Mouse (Mus musculus): ENCODE data around the gene Slc12a9. TPM values are rescaled to one million over a fixed set of nuclear protein-coding genes. Genes with fewer than 3 reads are reported as not detected.

Slc12a9 gene
- total RNA-seq, 2 experiments from 2014 or later, result 8.4 to 8.6 TPM

- peak; percentile 91 to 93 for DNase-seq (ENCODE audit: low spot score in 2 of 2)
These were observed 19.0 kb downstream of the Slc12a9 start, which contains the start of gene Trip6 for GRCm38 (mm10) chr5:137314193-137315083. Gene Trip6 (minus strand): TSS chr5:137314404.

- no peak for DNase-seq (ENCODE audit: low spot score in 2 of 2)
These were observed 19.8 kb downstream of the Slc12a9 start for GRCm38 (mm10) chr5:137313466-137314192.

DNA sequence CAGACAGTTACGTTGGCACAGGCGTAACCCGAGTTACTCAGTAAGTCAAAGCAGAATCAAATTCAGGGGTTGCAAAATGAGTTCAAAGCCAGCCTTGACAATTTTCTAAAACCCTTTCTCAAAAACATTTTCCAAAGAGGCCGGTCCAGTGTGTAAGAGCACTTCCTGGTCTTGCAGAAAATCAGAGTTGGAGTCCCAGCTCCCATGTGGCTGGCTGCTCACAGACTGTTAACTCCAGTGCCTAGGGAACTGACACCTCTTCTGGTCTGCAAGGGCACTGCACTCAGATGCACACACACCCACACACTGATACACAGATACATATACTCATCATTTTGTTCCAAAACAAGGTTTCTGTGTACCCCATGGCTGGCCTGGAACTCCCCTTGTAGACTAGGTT lies 25.0 kb downstream of the Slc12a9 start:
- DNase-seq (ENCODE audit: low spot score in 2 of 2), result no peak

DNA sequence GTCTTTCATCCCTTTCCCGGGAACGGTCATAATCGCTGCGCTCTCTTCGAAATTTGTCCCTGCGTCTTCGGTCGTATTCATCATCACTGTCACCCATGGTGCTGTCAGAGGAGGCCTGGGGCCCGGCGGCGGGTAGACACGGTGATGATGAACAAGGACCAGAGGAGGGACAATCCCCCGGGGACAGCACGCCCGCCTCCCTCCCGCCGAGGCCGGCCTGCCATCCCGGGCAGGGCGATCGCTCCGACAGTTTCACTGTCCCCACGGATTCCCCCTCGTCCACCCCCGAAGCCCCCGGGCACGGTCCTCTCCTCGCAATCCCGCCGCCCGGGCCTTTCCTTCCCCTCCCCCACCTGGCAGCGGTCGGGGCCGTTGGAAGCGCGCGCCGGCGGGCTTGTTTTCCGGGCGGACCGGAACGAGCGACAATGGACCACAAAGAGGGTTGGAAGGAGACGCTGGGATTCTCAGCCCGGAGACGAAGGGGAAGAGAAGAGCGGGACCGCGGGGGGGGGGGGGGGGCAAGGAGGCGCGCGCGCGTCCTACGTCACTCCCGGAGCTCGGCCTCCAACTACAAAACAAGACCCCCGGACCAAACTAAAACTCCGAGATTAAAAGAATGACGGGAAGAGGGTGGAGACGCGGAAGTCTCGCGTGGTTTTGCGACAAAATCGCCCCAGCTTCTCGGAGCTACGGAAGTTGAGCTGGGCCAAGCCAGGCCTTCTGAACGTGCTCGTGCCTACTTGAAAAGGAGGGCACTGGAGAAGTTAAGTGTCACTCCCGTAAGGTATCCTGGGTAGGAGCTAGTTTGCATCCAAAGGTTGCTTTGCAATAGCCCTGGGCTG lies 26.1 kb downstream of the Slc12a9 start, which contains the start of gene Srrt:
Srrt (minus strand) TSS at position 604 of the 842 bp plus-strand sequence.
- DNase-seq (ENCODE audit: low spot score in 2 of 2), result peak; percentile 80 to 86

GRCm38 (mm10) chr5:137306439-137307005 lies 26.9 kb downstream of the Slc12a9 start:
- no peak for DNase-seq (ENCODE audit: low spot score in 2 of 2)

DNA sequence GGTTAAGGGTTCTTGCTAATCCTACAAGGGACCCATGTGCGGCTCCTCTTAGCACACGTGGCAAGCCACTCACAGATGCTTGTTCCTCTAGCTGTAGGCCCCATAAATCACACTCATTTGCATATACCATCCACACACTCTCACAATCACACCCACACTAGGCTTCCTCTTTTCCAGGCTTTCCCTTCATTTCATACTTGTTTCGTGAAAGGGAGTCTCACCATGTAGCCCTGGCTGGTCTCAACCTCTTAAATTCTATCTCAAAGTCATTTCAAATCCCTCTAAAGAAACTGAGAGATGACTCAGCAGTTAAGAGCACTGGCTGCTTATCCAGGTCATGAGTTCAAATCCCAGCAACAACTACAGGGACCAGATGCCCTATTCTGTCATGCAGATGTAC lies 27.6 kb downstream of the Slc12a9 start:
- no peak for DNase-seq (ENCODE audit: low spot score in 2 of 2)

DNA sequence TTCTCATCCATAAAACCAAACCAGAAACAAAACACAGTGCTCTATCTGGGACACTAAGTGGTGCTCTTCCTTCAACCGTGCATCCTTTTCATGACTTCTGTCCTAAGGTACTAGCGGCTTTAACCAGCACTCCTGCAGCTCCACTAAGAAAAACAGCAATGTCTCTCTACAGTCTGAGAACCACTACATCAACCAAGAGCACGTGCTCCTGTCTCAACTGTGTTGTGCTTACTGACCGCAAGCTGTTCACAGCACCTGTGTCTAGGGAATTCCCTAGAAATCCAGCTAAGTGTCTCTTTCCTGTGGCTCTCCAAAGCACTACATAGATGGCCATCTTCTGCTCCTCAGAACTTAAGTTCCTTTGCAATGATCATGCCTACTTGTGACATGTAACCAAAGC lies 28.6 kb downstream of the Slc12a9 start:
- DNase-seq (ENCODE audit: low spot score in 2 of 2), result no peak

DNA sequence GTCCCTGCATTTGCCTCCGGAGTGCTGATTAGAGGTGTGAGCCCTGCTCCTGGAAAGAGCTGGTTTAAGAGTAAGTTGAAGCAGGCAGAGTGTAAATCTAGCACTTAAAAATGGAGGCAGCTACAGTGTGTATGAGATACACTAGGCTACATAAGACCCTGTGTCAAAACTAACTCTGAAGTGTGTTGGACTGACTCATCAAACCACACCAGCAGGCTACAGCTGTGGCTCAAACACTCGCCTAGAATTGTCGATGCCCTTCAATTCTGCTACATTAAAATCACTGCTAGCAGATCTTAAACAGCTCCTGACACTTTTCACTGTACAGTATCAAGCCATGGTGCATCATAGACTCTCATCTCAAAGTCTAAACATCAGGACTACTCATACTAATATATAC lies 29.2 kb downstream of the Slc12a9 start:
- no peak for DNase-seq (ENCODE audit: low spot score in 2 of 2)

DNA sequence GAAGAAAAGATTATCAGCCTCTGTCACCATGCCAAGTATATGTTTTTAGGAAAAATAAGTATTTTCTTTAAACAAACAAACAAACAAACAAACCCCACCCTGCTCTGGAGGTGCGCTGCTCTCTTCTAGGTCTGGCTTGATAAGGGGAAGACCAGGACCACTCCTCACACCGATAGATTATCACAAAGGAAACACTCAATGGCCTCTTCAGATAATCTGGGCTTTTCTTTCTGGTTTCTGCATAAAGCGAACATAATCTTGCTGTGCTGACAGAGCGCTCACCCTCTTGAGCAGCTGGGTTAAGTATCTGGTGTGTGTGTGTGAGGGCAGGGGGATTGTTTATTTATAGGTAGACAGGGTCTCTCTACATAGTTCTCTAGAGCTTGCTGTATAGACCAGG lies 29.8 kb downstream of the Slc12a9 start:
- no peak for DNase-seq (ENCODE audit: low spot score in 2 of 2)

DNA sequence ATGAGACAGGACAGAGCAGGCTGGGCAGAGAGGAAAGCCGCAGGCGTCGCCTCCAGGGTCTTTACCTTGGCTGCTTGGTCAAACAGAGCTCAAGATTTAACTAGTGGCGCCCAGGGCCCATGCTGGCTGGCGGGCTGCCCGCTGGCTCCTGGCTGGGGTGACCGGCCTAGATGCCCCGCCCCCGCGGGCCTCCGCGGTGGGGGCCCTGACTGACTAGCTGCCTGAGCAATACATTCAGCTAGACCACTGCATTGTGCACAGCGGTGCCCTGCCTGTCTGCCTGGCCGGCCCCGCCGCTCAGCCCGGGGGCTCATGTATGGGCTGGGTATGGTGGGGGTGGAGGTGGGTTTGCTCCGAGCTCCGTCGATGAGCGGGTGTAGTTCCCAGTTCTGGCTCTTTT lies 32.1 kb downstream of the Slc12a9 start:
- peak in 1 of 2 experiments; percentile 38 for DNase-seq (ENCODE audit: low spot score in 2 of 2)

DNA sequence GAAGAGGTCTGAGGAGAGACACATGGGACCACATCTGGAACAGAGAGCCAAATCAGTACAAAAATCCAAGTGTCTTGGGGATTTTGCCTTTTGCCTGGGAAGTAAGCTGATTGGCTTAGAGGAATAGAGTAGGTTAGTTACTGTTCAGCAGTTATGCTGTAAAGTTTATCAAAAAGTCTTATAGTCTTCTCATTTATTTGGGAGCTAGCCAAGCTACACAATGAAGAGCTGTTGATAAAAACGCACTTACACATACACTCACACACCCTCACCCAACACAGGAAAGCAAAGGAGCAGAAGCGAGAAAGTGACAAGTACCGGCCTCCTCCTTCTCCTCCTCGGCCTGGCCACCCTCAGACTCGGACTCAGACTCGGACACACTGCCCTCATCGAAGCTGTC lies 34.2 kb downstream of the Slc12a9 start:
- no peak for DNase-seq (ENCODE audit: low spot score in 2 of 2)

GRCm38 (mm10) chr5:137297126-137297525 lies 36.3 kb downstream of the Slc12a9 start:
- DNase-seq (ENCODE audit: low spot score in 2 of 2), result no peak

DNA sequence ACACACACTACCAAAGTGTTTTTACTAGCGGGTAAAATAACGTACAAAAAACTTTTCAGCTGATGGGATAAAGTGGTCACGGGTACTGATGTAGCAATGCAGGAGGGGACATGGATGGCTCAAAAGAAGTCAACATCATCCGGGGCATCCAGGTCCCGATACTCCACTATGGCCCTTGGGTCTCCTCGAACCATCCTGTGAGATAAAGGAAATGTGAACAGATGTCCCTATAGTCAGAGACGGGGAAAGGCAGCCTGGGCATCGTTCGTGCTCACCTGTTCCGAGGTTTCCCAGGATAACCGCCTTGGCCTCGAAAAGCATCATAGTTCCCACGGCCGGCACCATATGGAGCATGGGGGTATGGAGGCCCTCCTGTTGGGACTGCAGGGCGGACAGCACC lies 37.7 kb downstream of the Slc12a9 start:
- no peak for DNase-seq (ENCODE audit: low spot score in 2 of 2)

GRCm38 (mm10) chr5:137295296-137295695 lies 38.1 kb downstream of the Slc12a9 start:
- DNase-seq (ENCODE audit: low spot score in 2 of 2), result peak in 1 of 2 experiments; percentile 20

- no peak for DNase-seq (ENCODE audit: low spot score in 2 of 2)
These were observed 38.7 kb downstream of the Slc12a9 start for GRCm38 (mm10) chr5:137294744-137295093.

DNA sequence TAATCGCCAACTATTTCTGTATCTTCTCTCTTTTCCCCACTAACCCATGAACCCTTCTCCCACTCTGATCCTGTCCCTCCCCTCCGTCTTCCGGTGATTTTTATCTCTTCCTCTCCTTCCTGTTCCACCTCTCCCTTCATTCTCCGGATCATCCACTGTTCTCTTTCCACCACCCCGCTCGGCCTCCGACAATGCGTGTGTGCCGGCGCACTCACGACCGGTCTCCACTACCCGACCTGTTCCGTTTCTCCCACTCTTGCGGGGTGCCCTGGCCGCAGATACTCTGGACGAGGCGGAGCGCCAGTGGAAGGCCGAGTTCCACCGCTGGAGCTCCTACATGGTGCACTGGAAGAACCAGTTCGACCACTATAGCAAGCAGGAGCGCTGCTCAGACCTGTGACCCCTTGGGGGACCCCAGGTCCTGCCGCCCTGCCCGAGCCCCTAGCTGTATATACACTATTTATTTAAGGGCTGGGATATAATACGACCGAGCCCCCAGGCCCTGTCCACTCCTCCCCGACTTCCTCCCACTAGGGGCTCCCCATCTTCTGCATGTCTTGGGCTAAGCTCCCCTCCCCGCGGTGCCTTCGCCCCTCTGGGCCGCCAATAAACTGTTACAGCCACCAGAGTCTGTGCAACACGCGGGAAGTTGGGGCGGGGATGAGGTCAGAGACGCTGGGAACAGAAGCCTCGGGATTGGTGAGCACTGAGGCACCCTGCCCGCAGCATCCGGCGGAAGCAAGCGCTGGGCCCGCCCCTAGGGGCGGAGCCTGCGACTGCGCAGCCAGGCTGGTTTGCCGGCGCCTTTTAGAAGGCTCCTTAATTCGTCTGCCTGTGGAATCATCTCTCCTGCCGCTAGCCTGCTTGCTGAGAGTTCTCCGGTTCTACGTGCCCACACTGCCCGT lies 39.3 kb downstream of the Slc12a9 start, which contains the start of gene Ufsp1:
Ufsp1 (plus strand) TSS at position 791 of the 905 bp plus-strand sequence.
- DNase-seq (ENCODE audit: low spot score in 2 of 2), result peak; percentile 89 to 92

GRCm38 (mm10) chr5:137293282-137293681 lies 40.1 kb downstream of the Slc12a9 start:
- peak; percentile 80 to 81 for DNase-seq (ENCODE audit: low spot score in 2 of 2)

DNA sequence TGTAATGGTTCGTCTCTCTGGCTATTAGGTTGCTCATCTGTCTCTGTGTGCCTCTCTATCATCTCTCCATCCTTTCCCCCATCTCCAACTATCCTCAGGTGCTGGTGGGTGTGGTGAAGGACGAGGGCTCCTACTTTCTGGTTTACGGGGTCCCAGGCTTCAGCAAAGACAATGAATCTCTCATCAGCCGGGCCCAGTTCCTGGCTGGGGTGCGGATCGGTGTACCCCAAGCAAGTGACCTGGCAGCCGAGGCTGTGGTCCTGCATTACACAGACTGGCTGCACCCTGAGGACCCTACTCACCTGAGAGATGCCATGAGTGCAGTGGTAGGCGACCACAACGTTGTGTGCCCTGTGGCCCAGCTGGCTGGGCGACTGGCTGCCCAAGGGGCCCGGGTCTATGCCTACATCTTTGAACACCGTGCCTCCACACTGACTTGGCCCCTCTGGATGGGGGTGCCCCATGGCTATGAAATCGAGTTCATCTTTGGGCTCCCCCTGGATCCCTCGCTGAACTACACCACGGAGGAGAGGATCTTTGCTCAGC lies 41.9 kb downstream of the Slc12a9 start:
- DNase-seq (ENCODE audit: low spot score in 2 of 2), result no peak

DNA sequence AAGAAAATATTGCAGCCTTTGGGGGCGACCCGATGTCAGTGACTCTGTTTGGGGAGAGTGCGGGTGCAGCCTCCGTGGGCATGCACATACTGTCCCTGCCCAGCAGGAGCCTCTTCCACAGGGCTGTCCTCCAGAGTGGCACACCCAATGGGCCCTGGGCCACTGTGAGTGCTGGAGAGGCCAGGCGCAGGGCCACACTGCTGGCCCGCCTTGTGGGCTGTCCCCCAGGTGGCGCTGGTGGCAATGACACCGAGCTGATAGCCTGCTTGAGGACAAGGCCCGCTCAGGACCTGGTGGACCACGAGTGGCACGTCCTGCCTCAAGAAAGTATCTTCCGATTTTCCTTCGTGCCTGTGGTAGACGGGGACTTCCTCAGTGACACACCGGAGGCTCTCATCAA lies 42.7 kb downstream of the Slc12a9 start:
- peak; percentile 55 to 65 for DNase-seq (ENCODE audit: low spot score in 2 of 2)
